Mouse (Mus musculus): ENCODE data around the gene Dnali1.

GRCm38 (mm10) chr4:125059025-125059424 lies 6.5 kb downstream of the Dnali1 start:
- no peak for TF ChIP-seq GATA1 (IDR thresholded peaks at IDR 0.05; ENCODE audit: borderline replicate concordance, low read length)
- no peak for TF ChIP-seq FLI1 (IDR thresholded peaks at IDR 0.05; ENCODE audit: low read length)
